Mouse (Mus musculus) CH12.LX (cell line): ENCODE data around the gene Rbmxl1. TPM values are rescaled to one million over a fixed set of nuclear protein-coding genes. Genes with fewer than 3 reads are reported as not detected.
"Not testable (repeated sequence)": the region's sequence is repeated elsewhere in the genome, so short reads cannot be mapped to it uniquely, and the experiment has no call there.

Source experiments
- DNase-seq: peaks from one replicate; pipeline ENCODE4 v3.0.0-alpha.2; 2013; ENCODE audit errors: extremely low read depth
- H3K27ac ChIP-seq: 2 replicates; pipeline ENCODE4 v1.5.1; 2012; ENCODE audit warnings: low read depth, mild to moderate bottlenecking, control low read depth, moderate library complexity; ENCODE audit not compliant: insufficient read depth
- H3K27me3 ChIP-seq: replicated peaks from 2 replicates; pipeline ENCODE3; 2012; ENCODE audit warnings: inconsistent platforms
- H3K36me3 ChIP-seq, 2 experiments: replicated peaks in 1 of 2; 2 replicates each; pipeline versions ENCODE3 to v1.6.1; 2012; ENCODE audit warnings: inconsistent platforms in 1 of 2, low read length in 1 of 2, mild to moderate bottlenecking in 1 of 2, mixed read lengths in 1 of 2, moderate library complexity in 1 of 2; ENCODE audit not compliant: control insufficient read depth in 1 of 2, insufficient read depth in 1 of 2
- H3K4me1 ChIP-seq, 2 experiments: 2 replicates each; pipeline ENCODE4 v1.6.1; 2012; ENCODE audit warnings: inconsistent platforms in 1 of 2, moderate library complexity in 1 of 2; ENCODE audit not compliant: insufficient read depth in 2 of 2, control insufficient read depth in 1 of 2
- H3K4me2 ChIP-seq: 2 replicates; pipeline ENCODE4 v1.6.1; 2012; ENCODE audit warnings: low read depth, mild to moderate bottlenecking, control low read depth; ENCODE audit not compliant: poor library complexity, insufficient read depth, severe bottlenecking
- H3K4me3 ChIP-seq, 3 experiments: fragments of 150-350 bp in 1 of 3; sonication (generic) in 1 of 3; replicated peaks in 1 of 3; 2 replicates each; pipeline versions ENCODE3 to v1.5.1; 2011 to 2012; ENCODE audit warnings: low read depth in 2 of 3, low read length in 2 of 3, mild to moderate bottlenecking in 2 of 3, moderate library complexity in 2 of 3, control low read depth in 1 of 3, improper control_type of control experiment in 1 of 3, inconsistent platforms in 1 of 3, mixed read lengths in 1 of 3; ENCODE audit not compliant: poor library complexity in 1 of 3
- H3K79me2 ChIP-seq: replicated peaks from 2 replicates; pipeline ENCODE4 v1.6.1; 2012; ENCODE audit warnings: mild to moderate bottlenecking, moderate library complexity; ENCODE audit not compliant: control insufficient read depth, poor library complexity, insufficient read depth, severe bottlenecking; ENCODE audit errors: extremely low read depth
- H3K9ac ChIP-seq: 2 replicates; pipeline ENCODE4 v1.6.1; 2012; ENCODE audit warnings: low read depth, mild to moderate bottlenecking, control low read depth, moderate library complexity; ENCODE audit not compliant: insufficient read depth
- H3K9me3 ChIP-seq: replicated peaks from 2 replicates; pipeline ENCODE3; 2012; ENCODE audit warnings: low read length, inconsistent platforms, mixed read lengths
- BHLHE40 ChIP-seq: IDR thresholded peaks from 2 replicates; pipeline ENCODE4 v1.6.1; 2011; ENCODE audit warnings: mild to moderate bottlenecking, low read depth, low read length, improper control_type of control experiment
- CTCF ChIP-seq, 2 experiments: IDR thresholded peaks in 1 of 2; conservative IDR thresholded peaks in 1 of 2; 2 replicates each; pipeline ENCODE4 v1.5.1; 2011 to 2012; ENCODE audit warnings: low read depth in 2 of 2, low read length in 2 of 2, improper control_type of control experiment in 1 of 2, inconsistent platforms in 1 of 2, mild to moderate bottlenecking in 1 of 2, moderate library complexity in 1 of 2
- ELF1 ChIP-seq: IDR thresholded peaks from 2 replicates; pipeline ENCODE4 v1.6.1; 2014; ENCODE audit warnings: low read depth, mild to moderate bottlenecking, inconsistent platforms, low read length, improper control_type of control experiment
- EP300 ChIP-seq: IDR thresholded peaks from 2 replicates; pipeline ENCODE4 v1.6.1; 2011; ENCODE audit warnings: low read length, improper control_type of control experiment
- ETS1 ChIP-seq: conservative IDR thresholded peaks from 2 replicates; pipeline ENCODE4 v1.6.1; 2012; ENCODE audit warnings: low read depth, mild to moderate bottlenecking, inconsistent platforms, low read length, improper control_type of control experiment, moderate library complexity
- HCFC1 ChIP-seq: IDR thresholded peaks from 2 replicates; pipeline ENCODE4 v1.6.1; 2012; ENCODE audit warnings: low read depth, mild to moderate bottlenecking, inconsistent platforms, low read length, improper control_type of control experiment
- IRF4 ChIP-seq: IDR thresholded peaks from 2 replicates; pipeline ENCODE4 v1.6.1; 2014; ENCODE audit warnings: low read depth, mild to moderate bottlenecking, inconsistent platforms, low read length, improper control_type of control experiment
- JUND ChIP-seq: conservative IDR thresholded peaks from 2 replicates; pipeline ENCODE4 v1.6.1; 2011; ENCODE audit warnings: low read depth, low read length, improper control_type of control experiment
- MAFK ChIP-seq: IDR thresholded peaks from 2 replicates; pipeline ENCODE4 v1.6.1; 2011; ENCODE audit warnings: low read length, improper control_type of control experiment; ENCODE audit not compliant: insufficient replicate concordance
- MAX ChIP-seq: IDR thresholded peaks from 2 replicates; pipeline ENCODE4 v1.6.1; 2011; ENCODE audit warnings: low read length, improper control_type of control experiment
- MAZ ChIP-seq: IDR thresholded peaks from 2 replicates; pipeline ENCODE4 v1.6.1; 2012; ENCODE audit warnings: low read depth, mild to moderate bottlenecking, inconsistent platforms, low read length, improper control_type of control experiment, moderate library complexity
- MYC ChIP-seq: IDR thresholded peaks from 2 replicates; pipeline ENCODE4 v1.6.1; 2011; ENCODE audit warnings: low read depth, mild to moderate bottlenecking, improper control_type of control experiment, low read length
- PAX5 ChIP-seq: IDR thresholded peaks from 2 replicates; pipeline ENCODE4 v1.6.1; 2012; ENCODE audit warnings: low read length, inconsistent platforms, mixed read lengths
- POLR2A ChIP-seq: IDR thresholded peaks from 2 replicates; pipeline ENCODE4 v1.6.1; 2011; ENCODE audit warnings: low read depth, mild to moderate bottlenecking, improper control_type of control experiment, low read length
- RCOR1 ChIP-seq: conservative IDR thresholded peaks from 2 replicates; pipeline ENCODE4 v1.6.1; 2012; ENCODE audit warnings: low read depth, mild to moderate bottlenecking, inconsistent platforms, low read length, improper control_type of control experiment
- SIN3A ChIP-seq: IDR thresholded peaks from 2 replicates; pipeline ENCODE4 v1.6.1; 2012; ENCODE audit warnings: low read length, improper control_type of control experiment, inconsistent platforms
- SMC3 ChIP-seq: IDR thresholded peaks from 2 replicates; pipeline ENCODE4 v1.6.1; 2011; ENCODE audit warnings: low read depth, low read length, improper control_type of control experiment
- TCF12 ChIP-seq: IDR thresholded peaks from 2 replicates; pipeline ENCODE4 v1.6.1; 2014; ENCODE audit warnings: low read depth, mild to moderate bottlenecking, inconsistent platforms, low read length, improper control_type of control experiment
- UBTF ChIP-seq: IDR thresholded peaks from 2 replicates; pipeline ENCODE4 v1.6.1; 2012; ENCODE audit warnings: low read depth, mild to moderate bottlenecking, inconsistent platforms, low read length, improper control_type of control experiment, moderate library complexity
- USF1 ChIP-seq: IDR thresholded peaks from 2 replicates; pipeline ENCODE4 v1.6.1; 2014; ENCODE audit warnings: low read depth, mild to moderate bottlenecking, inconsistent platforms, low read length, improper control_type of control experiment
- USF2 ChIP-seq: conservative IDR thresholded peaks from 2 replicates; pipeline ENCODE4 v1.6.1; 2011; ENCODE audit warnings: low read depth, low read length, improper control_type of control experiment
- ZKSCAN1 ChIP-seq: IDR thresholded peaks from 2 replicates; pipeline ENCODE4 v1.6.1; 2012; ENCODE audit warnings: low read depth, inconsistent platforms, low read length, improper control_type of control experiment, borderline replicate concordance
- ZNF384 ChIP-seq: IDR thresholded peaks from 2 replicates; pipeline ENCODE4 v1.6.1; 2012; ENCODE audit warnings: low read depth, low read length, improper control_type of control experiment, inconsistent platforms
- dilution Hi-C: fragments of 300-500 bp; cut with MboI; formaldehyde crosslinking; loops from 2 replicates; pipeline ENCODE4 v1.14.3; 2020; ENCODE audit warnings: low sequenced_read_pairs; ENCODE audit not compliant: extremely low pct_unique_long_range_greater_than_20kb, extremely low pct_ligation_motif_present
- in situ Hi-C: fragments of 300-500 bp; cut with MboI; formaldehyde crosslinking; loops from 3 replicates; pipeline ENCODE4 v1.14.3; 2019; ENCODE audit warnings: low sequenced_read_pairs, low pct_ligation_motif_present, low pct_unique_long_range_greater_than_20kb, mixed read lengths
- polyA plus RNA-seq: library from polyadenylated mRNA; unstranded; fragments of >175 nt; gene quantifications from 2 replicates; pipeline ENCODE4 v1.2.1, GENCODE M21; 2012; ENCODE audit warnings: low read depth; ENCODE audit not compliant: insufficient read length
- total RNA-seq, 2 experiments: library from RNA; depleted of rRNA; stranded (reverse); fragments of 300-350 nt in 1 of 2; fragments of >200 nt in 1 of 2; gene quantifications; 2 replicates each; pipeline ENCODE4 v1.2.3; 2012 to 2014

Rbmxl1 gene
- total and polyA plus RNA-seq, 3 experiments = 103 to 226 (median 191) TPM

DNA sequence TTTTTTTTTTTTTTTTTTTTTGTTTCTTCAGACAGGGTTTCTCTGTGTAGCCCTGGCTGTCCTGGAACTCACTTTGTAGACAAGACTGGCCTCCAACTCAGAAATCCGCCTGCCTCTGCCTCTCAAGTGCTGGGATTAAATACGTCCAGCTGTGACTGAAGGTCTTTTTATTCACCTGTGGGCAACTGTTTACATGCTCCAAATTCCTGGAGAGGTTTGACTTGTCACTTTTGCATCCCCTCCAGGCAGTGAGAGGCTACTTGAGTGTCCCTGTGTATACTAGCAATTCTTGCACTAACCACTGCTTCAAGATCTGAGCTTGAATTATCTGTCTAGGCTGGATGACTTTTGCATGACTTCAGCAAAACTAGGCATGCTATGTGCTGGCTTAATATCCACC, 6.0 kb downstream of the Rbmxl1 start:
- in situ Hi-C loops = no loop called here
- no peak for DNase-seq
- Histone ChIP-seq H3K9me3 (no peaks in the 10 kb centered on the region), H3K9ac (no peak overlapping the region), H3K4me1 (peaks cover 4 to 14% of the 10 kb centered on the region in 2 experiments; a peak in 3 of 4 replicates), H3K4me3 (no peak overlapping the region), H3K27me3 (no peaks in the 10 kb centered on the region), H3K79me2 (peaks cover 13% of the 10 kb centered on the region), H3K4me2 (no peak overlapping the region), H3K27ac (no peak overlapping the region), H3K36me3 (peaks cover 11 to 28% of the 10 kb centered on the region in 2 experiments)
- no peak for TF ChIP-seq USF1
- TF ChIP-seq BHLHE40 = no peak
- no peak for TF ChIP-seq PAX5
- TF ChIP-seq RCOR1 = no peak
- TF ChIP-seq IRF4 = no peak
- no peak for TF ChIP-seq ZKSCAN1
- TF ChIP-seq EP300 = no peak
- TF ChIP-seq ELF1 = no peak
- no peak for TF ChIP-seq SIN3A
- no peak for TF ChIP-seq MYC
- dilution Hi-C loops = no loop called here

DNA sequence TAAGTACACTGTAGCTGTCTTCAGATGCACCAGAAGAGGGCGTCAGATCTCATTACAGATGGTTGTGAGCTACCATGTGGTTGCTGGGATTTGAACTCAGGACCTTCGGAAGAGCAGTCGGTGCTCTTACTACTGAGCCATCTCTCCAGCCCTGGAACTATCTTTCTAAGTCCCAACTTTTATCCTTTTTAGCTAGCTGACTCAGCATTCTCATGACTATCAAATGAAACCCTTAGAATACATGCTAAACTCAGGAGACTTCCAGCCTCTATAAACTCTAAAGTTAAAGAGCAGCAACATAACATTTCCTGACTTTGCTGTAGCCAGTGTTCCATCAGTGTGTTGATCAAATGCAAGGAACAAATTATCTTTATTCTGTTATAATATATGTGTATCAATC, 12.4 kb downstream of the Rbmxl1 start:
- dilution Hi-C loops, in situ Hi-C loops, DNase-seq, H3K4me3 ChIP-seq, H3K27ac ChIP-seq, H3K79me2 ChIP-seq, H3K27me3 ChIP-seq, H3K4me2 ChIP-seq, H3K9ac ChIP-seq, H3K36me3 ChIP-seq, H3K9me3 ChIP-seq, H3K4me1 ChIP-seq: not testable (repeated sequence)
- TF ChIP-seq MAFK = peak; percentile 70

DNA sequence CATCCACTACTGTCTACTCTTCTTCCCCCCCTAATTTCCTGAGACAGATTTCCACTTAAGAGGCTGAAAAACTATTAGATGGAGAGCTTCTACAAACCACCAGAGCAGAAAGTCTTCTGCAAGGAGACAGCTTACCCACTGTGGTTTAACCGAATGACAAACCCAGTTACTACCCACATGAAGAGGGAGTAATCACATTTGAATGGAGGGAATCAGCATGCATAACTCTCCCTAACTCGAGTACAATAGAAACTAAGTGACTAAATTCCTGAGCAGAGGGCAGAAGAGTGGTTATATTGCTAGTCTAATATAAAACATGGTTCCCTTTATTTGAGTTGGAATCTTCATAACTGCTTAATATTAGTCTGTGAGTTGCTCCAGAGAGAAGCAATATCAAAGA, 15.7 kb downstream of the Rbmxl1 start:
- no peaks in the 10 kb centered on the region for H3K27me3 ChIP-seq
- H3K4me2 ChIP-seq = no peak overlapping the region
- in situ Hi-C loops (no loop called here), dilution Hi-C loops (no loop called here)
- no peak overlapping the region for H3K27ac ChIP-seq
- H3K4me3 ChIP-seq = no peak overlapping the region
- H3K79me2 ChIP-seq = no peaks in the 10 kb centered on the region
- no peaks in the 10 kb centered on the region for H3K9me3 ChIP-seq
- H3K4me1 ChIP-seq = no peaks in the 10 kb centered on the region
- H3K36me3 ChIP-seq = no peaks in the 10 kb centered on the region
- TF ChIP-seq HCFC1 (no peak), ELF1 (no peak), JUND (no peak), MAX (no peak), CTCF (conservative IDR thresholded peaks at IDR 0.05 in 1 of 2, IDR thresholded peaks at IDR 0.05 in 1 of 2; ENCODE audit: low read depth in 2 of 2, low read length in 2 of 2) (no peak), ETS1 (no peak), POLR2A (no peak), USF2 (no peak), IRF4 (no peak), ZNF384 (no peak), MAZ (no peak), UBTF (no peak), SMC3 (no peak), ZKSCAN1 (no peak), PAX5 (no peak), TCF12 (no peak), RCOR1 (no peak)
- TF ChIP-seq, all 38 proteins: peak for 0
- DNase-seq = no peak
- no peak overlapping the region for H3K9ac ChIP-seq
